Mouse (Mus musculus) cerebral cortex, adult 2 months (tissue): ENCODE measurements around the gene Cnn2.

Source experiments
- WGBS: fragments of 180-500 bp; shearing (Covaris S2); methylation state at CpG from one replicate; pipeline ENCODE4 v1.1.7; 2018; 5-methylcytosine and 5-hydroxymethylcytosine counted together

Cnn2 gene

DNA sequence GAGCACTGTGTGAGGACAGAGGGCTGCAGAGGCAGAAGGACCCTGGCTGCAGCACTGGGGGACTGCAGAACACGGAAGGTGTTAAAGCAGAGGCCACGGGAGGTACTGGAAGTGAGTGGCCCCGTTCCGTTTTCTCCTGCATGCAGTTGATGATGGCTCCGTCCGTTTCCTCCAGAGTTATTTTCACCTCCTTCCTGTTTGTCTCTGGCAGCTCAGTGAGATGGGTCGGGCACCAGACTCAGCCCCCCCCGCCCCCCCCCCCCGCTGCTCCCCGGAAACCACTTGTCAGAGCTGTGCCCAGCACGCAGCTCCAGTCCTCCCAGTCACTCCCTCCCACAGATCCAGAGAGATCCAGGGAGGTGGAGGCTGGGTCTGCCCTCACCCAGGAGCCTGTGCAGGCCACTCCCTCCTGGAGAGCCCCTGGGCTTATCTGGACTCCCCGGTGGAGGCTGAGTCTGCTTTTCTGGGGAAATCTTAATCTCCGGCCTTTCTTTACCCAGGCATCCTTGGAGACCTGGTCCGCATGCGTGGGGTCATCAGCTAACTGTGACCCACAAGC is 30.4 kb downstream of the Cnn2 start:
- WGBS: 24% methylated on average over 15 of the region's 15 CpGs

DNA sequence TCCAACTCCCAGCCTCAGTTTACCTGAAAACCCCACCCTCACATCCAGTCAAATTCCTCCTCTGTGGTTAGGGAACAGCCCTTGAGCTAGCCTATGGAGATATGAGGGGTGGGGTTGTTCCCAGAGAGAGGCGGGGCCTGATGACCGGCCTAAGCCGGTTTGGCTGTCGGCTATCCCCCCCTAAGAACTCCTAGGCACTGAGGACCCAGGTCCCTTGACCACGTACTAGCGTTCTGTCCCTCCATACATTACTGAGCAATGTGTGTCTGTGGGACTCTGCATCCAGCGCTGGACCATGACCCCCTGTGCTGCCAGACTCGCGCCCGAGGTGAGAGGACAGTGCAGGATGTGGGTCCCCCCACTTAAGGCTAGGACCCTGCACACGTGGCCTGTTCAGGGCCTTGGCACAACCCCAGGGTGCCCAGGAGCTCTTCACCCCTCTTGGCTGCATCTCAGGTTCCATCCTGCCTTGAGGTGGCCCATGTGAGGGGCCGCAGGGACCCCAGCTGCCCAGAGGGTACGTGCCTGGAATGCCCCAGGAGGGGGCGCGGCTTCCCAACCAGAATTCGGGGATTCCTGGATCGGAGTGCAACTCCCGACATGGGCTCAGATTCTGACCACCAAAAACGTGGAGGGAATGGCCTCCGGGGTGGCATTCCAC is 31.2 kb downstream of the Cnn2 start:
- WGBS: 37% methylated on average over 20 of the region's 20 CpGs

DNA sequence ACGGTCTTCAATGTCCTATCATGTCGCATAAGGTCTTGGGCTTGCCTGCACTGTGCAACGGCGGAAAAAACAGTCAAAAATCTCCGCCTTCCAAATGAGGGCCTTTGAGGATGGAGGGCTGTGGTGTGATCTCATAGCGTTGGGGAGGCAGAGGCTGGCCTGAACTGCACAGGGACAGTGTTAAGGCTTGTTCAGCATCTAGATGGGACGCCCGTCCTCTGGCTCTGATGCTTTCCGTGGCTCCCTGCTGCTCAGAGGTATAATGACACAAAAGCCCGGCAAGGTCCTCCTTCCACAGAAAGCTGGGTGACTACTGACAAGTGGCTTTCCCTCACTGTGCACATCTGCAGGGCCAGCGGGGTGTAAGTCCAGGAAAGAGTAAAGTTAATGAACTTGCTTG is 31.8 kb downstream of the Cnn2 start:
- 56% methylated on average over 11 of the region's 11 CpGs for WGBS

DNA sequence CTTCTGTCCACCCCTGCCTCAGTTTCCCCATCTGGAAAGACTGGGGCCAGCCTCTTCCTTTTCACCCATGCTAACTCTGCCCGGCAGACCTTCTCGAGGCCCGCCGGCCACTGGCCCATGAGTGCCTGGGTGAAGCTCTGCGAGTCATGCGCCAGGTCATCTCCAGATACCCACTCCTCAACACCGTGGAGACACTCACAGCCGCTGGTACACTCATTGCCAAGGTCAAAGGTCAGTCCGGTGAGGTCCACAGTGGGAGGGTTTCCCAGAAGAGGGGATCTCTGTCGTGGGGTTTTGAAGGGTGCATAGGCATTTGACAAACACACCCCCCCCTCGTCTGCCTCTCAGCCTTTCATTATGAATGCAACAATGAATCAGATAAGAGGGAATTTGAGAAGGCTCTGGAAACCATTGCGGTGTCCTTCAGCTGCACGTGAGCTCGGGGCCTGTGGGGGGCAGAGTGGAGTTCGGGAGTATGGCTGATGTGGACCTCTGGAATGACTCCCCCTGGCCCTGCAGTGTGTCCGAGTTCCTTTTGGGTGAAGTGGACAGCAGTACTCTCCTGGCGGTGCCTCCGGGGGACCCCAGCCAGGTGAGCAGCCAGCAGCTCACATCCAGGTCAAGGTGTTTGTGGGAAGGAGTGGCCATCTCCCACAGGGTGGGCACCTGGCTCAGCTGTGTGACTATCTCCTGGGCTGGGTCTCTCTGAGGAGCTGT is 32.4 kb downstream of the Cnn2 start:
- 86% methylated on average over 18 of the region's 18 CpGs for WGBS

DNA sequence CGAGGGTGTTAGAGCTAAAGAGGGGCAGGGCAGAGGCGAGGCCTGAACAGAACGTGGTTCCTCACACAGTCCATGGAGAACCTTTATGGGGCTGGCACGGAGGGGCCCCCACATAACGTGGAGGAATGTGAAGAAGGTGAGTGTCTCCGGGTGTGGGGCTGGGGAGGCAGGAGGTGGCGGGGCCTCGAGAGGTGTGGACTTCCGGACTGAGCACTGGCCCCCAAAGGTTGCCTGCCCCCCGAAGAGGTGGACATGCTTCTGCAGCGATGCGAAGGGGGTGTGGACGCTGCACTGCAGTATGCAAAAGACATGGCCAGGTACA is 32.9 kb downstream of the Cnn2 start:
- 90% methylated on average over 13 of the region's 13 CpGs for WGBS

DNA sequence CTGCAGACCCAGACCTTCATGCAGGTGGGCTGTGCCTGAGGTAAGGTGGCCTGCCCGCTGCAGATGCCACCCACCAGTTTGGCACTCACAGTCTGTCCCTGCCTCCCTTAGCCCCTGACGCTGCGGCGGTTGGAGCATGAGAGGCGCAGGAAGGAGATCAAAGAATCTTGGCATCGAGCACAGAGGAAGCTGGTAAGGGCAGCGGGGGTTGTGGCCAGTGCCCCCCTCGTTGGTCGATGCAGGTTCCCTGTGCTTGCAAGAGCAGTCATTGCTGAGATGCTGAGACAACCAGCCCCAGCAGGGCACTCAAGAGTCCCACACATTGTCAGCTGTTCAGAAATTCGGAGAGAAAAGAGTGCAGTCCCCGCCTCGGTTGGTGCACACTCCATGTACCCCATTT is 33.8 kb downstream of the Cnn2 start:
- WGBS: 70% methylated on average over 12 of the region's 12 CpGs

DNA sequence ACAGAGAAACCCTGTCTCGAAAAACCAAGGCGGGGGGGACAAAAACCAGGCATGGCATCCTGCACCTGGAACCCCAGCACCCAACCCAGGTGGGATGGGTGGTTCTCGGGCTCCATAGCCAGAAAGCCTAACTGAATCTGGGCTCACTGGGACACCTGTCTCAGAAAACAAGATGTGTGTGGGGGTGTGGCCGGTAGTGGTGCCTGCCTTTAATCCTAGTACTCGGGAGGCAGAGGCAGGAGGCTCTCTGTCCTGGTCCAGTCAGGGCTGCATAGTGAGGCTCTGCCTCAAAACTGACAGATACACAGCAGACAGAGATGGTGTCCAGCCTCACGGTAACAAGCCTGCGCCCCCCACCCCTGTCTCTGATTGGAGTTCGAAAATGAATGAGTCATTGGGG is 34.4 kb downstream of the Cnn2 start:
- WGBS: 93% methylated on average over 8 of the region's 8 CpGs

DNA sequence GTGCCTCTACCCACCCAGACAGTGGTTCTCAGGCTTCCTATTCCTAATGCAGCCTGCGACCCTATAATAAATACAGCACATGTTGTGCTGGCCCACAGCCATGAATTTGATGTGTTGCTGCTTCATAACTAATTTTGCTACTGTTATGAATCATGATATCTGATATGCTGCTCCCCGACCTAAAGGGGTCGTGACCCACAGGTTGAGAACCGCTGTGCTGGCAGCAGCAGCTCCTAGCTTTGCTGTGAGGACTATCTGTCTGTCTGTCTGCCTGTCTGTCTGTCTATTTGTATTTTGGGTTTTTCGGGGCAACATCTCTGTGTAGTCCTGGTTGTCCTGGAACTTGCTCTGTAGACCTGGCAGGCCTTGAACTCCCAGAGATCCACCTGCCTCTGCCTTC is 35.4 kb downstream of the Cnn2 start:
- 82% methylated on average over 5 of the region's 5 CpGs for WGBS

DNA sequence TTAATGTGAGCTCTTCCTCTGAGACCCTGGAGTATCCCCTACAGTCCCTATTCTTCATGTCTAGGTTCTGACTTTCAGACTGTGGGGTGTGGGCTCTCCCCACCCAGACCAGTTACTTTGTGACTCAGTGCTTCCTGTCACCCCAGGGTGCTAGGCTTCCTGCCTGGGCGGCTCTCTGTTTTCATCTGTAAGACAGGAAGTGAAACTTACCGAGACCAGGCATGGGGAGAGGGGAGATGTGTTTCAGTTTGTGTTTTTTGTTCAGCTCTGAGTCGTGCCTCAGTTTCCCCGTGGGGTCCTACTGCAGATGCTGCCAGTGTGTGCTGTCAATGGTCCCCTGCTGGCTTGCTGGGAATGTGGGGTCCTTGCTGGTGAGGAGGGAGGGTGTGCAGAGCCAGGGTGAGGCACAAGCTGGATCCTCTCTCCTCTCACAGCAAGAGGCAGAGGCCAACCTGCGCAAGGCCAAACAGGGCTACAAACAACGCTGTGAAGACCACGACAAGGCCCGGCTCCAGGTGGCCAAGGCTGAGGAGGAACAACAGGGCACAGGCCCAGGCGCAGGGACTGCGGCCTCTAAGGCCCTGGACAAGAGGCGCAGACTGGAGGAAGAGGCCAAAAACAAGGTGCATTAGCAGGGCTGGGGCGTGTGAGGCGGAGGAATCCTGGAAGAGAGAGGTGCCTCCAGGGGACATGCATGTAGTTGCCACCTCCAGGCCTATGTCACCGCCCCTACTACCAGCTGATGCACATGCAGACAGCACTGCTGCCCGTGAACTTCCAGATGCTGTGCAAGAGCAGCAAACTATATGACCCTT is 36.1 kb downstream of the Cnn2 start:
- 71% methylated on average over 15 of the region's 15 CpGs for WGBS

DNA sequence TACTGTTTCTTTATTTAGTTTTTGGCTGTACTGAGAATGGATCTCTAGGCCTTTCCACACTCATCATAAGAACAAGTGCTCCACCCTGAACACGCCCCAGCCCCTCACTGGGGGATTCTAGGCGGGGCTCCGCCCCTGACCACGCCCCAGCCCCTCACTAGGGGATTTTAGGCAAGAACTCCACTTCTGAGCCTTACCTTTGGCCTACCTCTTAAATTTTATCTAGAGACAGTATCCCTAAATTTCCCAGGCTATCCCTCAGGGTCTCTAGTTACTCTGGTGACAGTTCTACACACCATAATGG is 36.6 kb downstream of the Cnn2 start:
- WGBS: 66% methylated on average over 4 of the region's 4 CpGs

DNA sequence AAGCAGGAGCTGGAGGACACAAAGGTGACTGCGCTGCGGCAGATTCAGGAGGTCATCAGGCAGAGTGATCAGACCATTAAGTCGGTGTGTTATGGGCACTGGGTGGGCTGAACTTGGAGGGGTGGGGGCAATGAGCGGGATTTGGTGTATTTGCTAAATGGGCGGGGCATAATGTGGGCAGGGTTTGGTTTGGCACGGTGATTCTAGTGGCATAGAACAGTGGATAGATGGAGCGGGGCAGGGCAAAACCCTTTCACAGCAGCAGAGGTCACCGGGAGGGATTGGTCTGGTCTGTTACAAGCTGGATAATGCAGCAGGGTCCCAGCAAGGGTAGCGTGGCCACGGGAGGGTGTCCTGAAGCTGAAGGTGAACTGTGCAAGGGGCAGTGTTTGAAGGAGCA is 37.1 kb downstream of the Cnn2 start:
- 81% methylated on average over 10 of the region's 10 CpGs for WGBS

DNA sequence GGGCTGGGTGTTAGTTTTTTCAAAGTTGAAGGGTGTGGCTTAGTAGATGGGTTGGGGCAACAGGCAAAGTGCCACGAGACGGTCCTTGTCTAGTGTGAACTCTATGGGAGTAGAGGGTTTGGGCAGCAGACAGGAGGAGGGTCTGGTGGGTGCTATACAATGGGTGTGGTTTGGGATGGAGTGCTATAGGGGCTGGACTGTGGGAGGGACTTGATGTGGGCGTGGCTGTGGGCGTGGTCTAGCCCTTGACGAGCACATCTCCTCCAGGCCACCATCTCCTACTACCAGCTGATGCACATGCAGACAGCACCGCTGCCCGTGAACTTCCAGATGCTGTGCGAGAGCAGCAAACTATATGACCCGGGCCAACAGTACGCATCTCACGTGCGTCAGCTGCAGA is 37.5 kb downstream of the Cnn2 start:
- whole genome bisulfite sequencing: 69% methylated on average over 12 of the region's 12 CpGs

DNA sequence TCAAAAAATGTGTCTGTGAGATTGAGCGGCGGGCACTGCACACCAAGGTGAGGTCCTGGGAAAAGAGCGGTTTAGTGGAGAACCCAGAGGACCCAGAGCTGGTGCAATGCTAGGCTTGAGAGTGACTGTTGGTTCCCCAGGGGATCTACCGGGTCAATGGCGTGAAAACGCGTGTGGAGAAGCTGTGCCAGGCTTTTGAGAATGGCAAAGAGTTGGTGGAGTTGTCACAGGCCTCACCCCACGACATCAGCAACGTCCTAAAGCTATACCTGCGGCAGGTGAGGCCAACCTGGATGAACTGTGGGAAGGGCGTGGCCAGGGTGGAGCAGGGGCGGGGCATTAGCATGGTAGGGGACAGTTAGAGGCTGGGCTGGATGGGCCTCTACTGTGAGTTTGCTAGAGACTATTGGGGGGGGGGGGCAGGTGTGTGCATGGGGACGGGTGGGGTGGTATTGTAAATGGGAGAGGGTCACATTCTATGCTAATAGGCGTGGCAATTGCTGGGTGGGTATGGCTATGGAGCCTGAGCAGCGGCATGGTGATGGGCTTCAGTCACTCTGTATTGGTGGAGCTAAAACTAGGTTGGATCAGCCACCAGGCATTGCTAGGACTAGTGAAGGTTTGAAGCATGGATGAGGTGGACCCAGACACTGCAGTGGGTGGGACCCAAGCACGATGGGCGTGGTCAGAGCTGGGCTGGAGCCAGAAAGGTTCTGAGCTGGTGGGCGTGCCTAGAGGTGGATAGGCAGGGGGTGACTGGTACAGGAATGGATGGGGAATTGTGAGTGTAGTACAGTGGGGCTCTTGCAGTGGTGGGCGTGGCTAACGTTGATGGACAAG is 39.5 kb downstream of the Cnn2 start:
- WGBS: 75% methylated on average over 20 of the region's 20 CpGs

DNA sequence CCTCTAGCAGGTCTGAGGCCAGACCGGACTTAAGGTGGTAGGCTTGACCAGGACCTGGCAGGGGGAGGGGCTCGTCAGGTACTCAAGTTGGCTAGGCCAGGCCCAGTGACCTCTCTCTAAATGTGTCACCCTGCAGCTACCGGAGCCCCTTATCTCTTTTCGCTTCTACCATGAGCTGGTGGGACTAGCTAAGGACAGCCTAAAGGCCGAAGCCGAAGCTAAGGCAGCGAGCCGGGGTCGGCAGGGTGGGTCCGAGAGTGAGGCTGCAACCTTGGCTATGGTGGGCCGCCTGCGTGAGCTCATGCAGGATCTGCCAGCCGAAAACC is 40.1 kb downstream of the Cnn2 start:
- 94% methylated on average over 13 of the region's 13 CpGs for WGBS

DNA sequence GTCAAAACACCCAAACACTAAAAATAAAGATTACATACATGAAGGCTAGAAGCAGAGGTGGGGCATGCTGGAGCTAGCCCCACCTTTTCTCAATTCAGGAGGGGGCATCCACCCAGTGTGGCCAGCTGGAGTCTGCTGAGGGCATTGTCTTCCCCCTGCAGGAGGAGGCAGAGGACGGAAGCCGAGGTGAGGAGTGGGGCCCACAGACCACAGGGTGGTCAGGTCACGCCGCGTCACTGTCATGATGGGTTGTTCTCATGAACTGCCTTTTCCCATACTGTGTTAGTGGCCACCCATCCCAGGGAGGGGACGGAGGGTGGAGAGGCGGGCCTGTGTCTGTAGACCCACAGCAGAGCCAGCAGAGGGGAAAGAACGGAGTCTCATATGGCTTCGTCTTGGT is 41.8 kb downstream of the Cnn2 start:
- WGBS: 92% methylated on average over 9 of the region's 9 CpGs

DNA sequence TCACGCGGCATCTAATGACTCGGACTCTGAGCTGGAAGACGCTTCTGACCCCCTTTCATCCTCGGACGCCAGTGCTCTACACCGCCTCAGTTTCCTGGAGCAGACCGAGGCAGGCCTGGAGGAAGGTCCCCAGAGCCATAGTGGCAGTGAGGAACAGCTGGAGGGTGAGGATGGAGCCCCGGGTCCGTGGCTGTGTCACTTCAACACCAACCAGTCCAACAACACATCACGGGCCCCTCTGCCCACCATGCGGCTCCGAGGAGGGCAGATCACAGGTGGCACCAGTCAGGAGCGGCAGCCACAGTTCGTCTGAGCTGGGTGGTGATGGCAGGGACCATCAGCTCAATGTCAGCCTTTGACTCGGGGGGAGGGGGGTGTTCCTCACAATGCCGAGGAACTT is 42.4 kb downstream of the Cnn2 start:
- WGBS: 87% methylated on average over 17 of the region's 17 CpGs

DNA sequence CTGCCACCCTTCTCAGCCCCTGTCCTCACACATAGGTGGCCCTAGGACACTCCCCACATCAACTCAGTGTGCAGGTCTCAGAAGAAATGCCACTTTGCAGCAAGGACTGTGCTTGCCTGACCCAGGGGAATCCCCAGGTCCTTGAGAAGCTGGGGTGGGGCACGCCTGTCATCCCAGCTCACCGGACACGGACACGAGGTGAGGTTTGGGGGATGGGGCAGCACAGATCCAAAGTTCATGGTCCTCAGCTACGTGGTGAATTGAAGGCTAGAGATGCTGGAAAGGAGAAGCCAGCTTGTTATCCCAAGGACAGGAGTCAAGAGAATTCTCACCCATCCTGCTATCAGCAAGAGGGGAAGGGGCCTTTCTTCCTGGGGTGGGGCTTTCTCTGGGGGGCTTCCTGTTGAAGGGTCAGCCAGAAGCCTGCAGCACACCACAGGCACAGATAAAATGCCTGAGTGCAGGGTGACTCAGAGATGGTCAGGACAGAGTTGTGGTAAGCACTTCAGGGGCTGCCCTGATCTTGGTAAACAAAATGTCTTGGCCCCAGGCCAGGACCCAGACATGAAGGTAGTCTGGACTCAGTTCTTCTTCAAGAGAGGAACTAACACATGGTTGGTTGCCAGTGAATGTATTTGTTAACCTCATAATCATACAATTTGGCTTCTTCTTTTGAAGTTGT is 44.6 kb downstream of the Cnn2 start:
- 55% methylated on average over 5 of the region's 5 CpGs for WGBS

DNA sequence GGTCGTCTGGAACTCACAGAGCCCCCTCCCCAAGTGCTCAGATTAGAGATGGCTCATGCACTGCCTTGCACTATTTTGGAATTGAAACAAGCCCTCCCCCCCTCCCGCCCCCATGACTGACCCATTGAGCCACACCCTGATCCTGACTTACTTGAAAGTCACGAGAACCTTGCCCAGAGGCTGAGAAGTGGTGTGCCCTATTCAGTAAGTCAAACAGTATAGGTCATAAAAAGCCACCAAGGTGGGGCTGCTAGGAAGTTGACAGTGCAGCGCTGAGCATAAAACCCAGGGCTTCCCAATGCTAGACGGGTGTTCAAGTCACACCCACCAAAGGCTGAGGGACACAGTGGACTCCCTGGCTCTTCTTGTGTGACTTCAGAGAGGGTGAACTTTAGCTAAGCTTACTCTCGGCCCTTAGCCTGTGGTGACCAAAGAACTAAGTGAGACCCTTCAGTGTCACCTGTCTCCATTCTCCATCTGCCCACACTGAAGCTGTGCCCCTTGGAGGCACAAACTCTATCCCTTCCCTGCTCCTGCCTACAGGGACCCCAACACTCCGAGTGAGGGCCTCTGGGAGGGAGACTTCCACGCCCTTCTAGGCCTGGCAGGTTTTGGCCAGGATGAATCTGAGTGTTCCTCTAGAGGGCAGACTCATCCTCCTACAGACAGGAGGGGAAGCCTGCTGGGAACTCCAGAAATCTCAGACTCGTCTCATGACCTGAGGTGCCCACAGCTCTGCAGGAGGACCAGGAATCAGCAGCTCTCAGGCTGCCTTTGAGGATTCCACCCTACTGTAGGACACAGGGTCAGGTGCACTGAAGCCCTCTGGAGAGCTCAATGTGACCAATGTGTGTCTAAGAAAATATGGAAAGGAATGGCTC is 45.4 kb downstream of the Cnn2 start:
- 41% methylated on average over 9 of the region's 9 CpGs for WGBS

DNA sequence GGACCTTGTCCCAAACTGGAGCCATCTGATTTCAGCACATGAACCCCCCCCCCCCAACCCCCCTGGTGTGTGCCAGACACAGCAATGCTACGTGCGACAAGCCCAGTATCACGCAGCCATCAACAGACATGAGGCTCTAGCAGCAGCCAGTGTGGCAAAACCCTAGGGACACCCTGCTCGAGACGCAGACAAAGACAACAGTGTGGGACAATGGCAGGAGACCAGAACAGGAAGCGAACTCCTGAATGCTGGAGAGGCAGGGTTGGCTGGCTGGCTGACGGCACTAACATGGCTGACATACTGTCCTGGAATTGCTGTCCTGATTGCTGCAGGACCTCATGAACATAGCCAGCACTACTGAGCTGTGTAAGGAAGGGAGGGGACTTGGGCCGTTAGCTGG is 46.8 kb downstream of the Cnn2 start:
- 56% methylated on average over 8 of the region's 8 CpGs for WGBS

DNA sequence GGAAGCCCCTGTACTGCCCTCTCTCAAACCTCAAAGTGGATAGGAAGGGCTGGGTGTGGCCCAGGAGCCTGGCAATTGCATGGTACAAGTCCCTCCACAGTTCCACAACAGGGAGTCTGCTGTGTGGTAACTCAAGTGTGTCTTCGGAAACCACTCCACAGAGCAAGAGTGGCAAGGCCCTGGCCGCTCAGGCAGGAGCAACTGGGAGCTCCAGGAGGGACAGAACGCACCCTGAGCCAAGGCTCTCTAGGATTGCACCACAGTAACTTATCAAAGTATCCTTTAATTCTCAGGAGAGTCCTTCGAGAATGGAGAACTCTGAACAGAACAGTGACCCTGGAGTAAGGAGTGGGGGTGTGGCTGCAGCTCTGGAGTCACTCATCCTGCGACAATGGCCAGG is 47.3 kb downstream of the Cnn2 start:
- WGBS: 88% methylated on average over 5 of the region's 5 CpGs

DNA sequence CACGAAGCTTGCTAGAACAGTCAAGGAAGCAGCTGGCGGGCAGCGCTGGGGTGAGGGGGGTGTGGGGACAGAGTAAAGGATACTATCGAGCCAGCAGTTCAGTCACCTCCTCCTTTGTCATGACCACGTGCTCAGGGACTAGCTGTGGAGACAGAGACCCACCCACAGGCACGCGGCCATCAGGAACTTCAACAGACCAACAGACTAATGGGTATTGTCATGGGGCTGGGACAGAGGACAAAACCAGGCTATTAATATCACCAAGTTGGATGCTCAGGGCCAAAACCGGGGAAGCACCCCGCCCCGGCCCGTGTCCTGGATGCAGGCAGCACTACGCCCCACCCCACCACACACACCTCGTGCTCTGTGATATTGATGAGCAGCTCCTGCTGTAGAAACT is 48.4 kb downstream of the Cnn2 start:
- 89% methylated on average over 13 of the region's 13 CpGs for WGBS
